Mouse (Mus musculus): ENCODE data around the gene Tmprss3. TPM values are rescaled to one million over a fixed set of nuclear protein-coding genes. Genes with fewer than 3 reads are reported as not detected.

Tmprss3 gene
- polyA plus RNA-seq, 1 experiment from 2014 or later, result not detected

GRCm38 (mm10) chr17:31193360-31193759, 5.4 kb downstream of the Tmprss3 start:
- WGBS, result 81% methylated on average over 9 of the region's 9 CpGs
- Histone ChIP-seq H3K9ac (no peak overlapping the region), H3K4me3 (no peak overlapping the region), H3K9me3 (no peaks in the 10 kb centered on the region), H3K27ac (replicated peaks) (no peak overlapping the region), H3K27me3 (replicated peaks) (0 out of 2 replicates have a peak, but pooled peaks cover 3% of the 10 kb centered on the region), H3K4me2 (no peak overlapping the region), H3K4me1 (no peaks in the 10 kb centered on the region), H3K36me3 (no peaks in the 10 kb centered on the region)
- no peak for ATAC-seq (ENCODE audit: extremely low read depth, insufficient number of reproducible peaks, low FRiP score, low TSS enrichment)

GRCm38 (mm10) chr17:31192663-31193062, 6.1 kb downstream of the Tmprss3 start:
- Histone ChIP-seq H3K27ac (replicated peaks) (no peak overlapping the region), H3K4me3 (no peak overlapping the region), H3K27me3 (replicated peaks) (0 out of 2 replicates have a peak, but pooled peaks cover 3% of the 10 kb centered on the region), H3K9me3 (no peaks in the 10 kb centered on the region), H3K9ac (no peak overlapping the region), H3K4me2 (no peak overlapping the region), H3K36me3 (no peaks in the 10 kb centered on the region), H3K4me1 (no peaks in the 10 kb centered on the region)
- WGBS, result 57% methylated on average over 2 of the region's 2 CpGs
- ATAC-seq (ENCODE audit: extremely low read depth, insufficient number of reproducible peaks, low FRiP score, low TSS enrichment), result no peak

DNA sequence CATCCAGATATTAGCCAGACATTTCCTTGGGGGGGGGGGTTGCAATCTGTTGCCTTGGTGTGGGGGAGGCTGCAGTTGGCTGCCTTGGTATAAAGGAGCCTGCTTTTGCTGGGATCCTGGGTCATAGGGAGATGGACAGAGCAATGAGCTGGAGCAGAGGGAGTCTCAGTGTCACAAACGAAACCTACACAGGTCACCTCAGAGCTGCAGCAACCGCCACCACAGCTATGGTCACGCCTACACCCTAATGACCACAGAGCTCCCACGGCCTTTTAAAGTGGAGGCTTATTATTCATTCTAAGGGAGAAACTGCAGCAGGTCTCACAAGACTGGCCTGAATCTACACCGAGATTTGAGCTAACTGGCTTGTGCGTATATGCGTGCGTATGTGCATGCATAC, 7.0 kb downstream of the Tmprss3 start:
- Histone ChIP-seq H3K27me3 (replicated peaks) (0 out of 2 replicates have a peak, but pooled peaks cover 3% of the 10 kb centered on the region), H3K4me2 (no peak overlapping the region), H3K4me1 (no peaks in the 10 kb centered on the region), H3K4me3 (no peak overlapping the region), H3K9me3 (no peaks in the 10 kb centered on the region), H3K9ac (no peak overlapping the region), H3K27ac (replicated peaks) (no peak overlapping the region), H3K36me3 (no peaks in the 10 kb centered on the region)
- 77% methylated on average over 8 of the region's 8 CpGs for WGBS
- ATAC-seq (ENCODE audit: extremely low read depth, insufficient number of reproducible peaks, low FRiP score, low TSS enrichment), result no peak

GRCm38 (mm10) chr17:31187370-31187769, 11.4 kb downstream of the Tmprss3 start:
- Histone ChIP-seq H3K27ac (replicated peaks) (no peak overlapping the region), H3K9me3 (no peaks in the 10 kb centered on the region), H3K27me3 (replicated peaks) (0 out of 2 replicates have a peak, but pooled peaks cover 3% of the 10 kb centered on the region), H3K9ac (no peak overlapping the region), H3K4me3 (no peak overlapping the region), H3K4me2 (no peak overlapping the region), H3K4me1 (no peaks in the 10 kb centered on the region), H3K36me3 (no peaks in the 10 kb centered on the region)
- WGBS, result 25% methylated on average over 4 of the region's 4 CpGs
- no peak for ATAC-seq (ENCODE audit: extremely low read depth, insufficient number of reproducible peaks, low FRiP score, low TSS enrichment)

DNA sequence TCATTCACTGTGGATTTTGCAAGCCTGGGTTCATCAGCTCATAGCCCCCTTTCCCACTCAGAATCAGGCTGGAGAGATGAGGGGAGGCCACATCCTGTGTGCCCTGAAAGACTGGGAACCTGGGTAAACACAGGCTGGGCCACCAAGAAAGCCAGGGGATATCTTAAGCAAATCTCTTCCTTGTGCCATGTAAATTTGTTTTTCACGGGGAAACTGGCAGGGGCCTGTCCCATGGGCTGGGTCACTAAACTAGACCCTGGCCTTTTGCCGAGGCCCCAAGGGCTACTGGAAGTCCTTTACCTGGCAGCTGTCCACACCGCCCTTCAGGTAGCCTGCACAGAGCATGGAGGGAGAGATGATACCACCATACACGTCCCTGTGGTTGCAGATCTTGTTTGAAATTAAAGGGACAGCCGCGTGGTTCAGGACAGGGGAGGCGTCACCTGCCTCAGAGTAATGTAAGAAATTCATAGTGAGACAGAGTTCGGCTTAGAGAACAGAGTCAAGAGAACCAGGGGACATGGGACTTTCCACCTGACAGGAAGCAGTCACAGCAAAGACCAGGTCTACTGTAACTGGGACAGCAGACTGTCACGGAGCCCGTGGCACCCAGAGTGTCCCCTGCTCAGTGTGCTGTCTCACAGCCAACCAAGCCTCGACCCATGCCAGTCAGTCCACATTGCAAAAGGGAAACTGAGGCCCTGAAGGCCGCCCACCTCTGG, 14.3 kb downstream of the Tmprss3 start:
- peaks cover 14% of the 10 kb centered on the region; the same call in 1 of the 2 replicates for H3K27me3 ChIP-seq (replicated peaks)
- no peaks in the 10 kb centered on the region for H3K36me3 ChIP-seq
- H3K9ac ChIP-seq, result no peak overlapping the region
- no peak for ATAC-seq (ENCODE audit: extremely low read depth, insufficient number of reproducible peaks, low FRiP score, low TSS enrichment)
- H3K4me3 ChIP-seq, result no peak overlapping the region
- H3K9me3 ChIP-seq, result no peaks in the 10 kb centered on the region
- 68% methylated on average over 12 of the region's 12 CpGs for WGBS
- H3K27ac ChIP-seq (replicated peaks), result no peak overlapping the region
- no peaks in the 10 kb centered on the region for H3K4me1 ChIP-seq
- H3K4me2 ChIP-seq, result no peak overlapping the region

DNA sequence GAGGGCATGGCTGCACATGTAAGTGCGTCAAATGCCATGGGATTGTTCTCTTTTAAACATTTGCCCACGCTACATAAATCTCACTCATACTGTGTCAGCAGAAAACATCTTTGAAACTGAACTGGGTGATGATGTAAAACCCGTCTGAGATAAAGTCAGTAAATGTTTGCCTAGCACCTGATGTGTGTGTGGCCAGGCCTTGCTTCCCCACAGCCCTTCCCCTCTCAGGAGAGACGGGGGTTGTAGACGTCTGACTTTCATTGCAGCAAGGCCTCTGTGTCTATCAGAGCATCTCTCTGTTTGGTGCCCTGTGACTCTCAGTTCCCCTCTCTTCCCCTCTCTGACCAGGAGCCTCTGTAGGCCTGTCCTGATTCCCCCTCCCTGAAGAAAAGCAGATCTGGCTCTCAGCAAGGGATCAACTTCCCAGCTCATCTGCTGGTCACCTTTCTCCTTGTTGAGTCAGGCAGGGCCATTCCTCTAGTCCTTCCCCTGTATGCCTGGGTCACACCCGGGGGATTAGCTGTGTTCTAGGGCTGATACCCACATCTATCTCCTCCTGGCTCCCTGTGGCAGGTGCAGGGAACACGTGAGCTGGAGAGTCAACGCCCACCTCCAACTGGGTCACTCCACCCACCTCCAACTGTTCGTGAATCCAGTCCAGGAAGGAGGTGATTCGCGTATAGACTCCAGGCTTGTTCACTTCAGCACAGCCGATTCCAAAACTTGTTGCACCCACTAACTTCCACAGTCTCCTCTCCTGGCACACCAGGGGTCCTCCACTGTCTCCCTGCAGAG, 15.4 kb downstream of the Tmprss3 start:
- H3K4me2 ChIP-seq, result no peak overlapping the region
- ATAC-seq (ENCODE audit: extremely low read depth, insufficient number of reproducible peaks, low FRiP score, low TSS enrichment), result no peak
- H3K4me3 ChIP-seq, result no peak overlapping the region
- H3K27ac ChIP-seq (replicated peaks), result no peak overlapping the region
- H3K27me3 ChIP-seq (replicated peaks), result peaks cover 12% of the 10 kb centered on the region; the same call in 1 of the 2 replicates
- H3K9ac ChIP-seq, result no peak overlapping the region
- no peaks in the 10 kb centered on the region for H3K36me3 ChIP-seq
- H3K4me1 ChIP-seq, result no peaks in the 10 kb centered on the region
- 63% methylated on average over 12 of the region's 12 CpGs for WGBS
- H3K9me3 ChIP-seq, result no peaks in the 10 kb centered on the region

DNA sequence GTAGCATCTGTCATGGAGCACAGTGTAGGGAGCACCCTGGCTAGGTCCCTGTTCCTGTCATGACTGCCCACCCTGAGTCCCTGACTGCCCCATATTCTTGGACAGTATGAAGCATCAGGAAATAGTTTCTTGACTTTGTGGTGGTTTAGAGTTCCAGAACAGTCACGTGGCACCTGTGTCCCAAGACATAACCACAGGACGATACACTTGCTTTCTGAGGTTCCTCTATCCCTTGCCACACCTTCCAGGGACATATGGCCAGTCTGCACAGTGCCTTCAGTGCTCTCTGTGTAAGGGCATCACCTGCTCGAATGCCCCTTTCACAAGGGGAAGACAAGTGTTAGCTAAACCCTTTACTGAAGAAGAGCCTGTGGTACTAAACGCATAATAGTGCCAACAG, 17.3 kb downstream of the Tmprss3 start:
- no peak for ATAC-seq (ENCODE audit: extremely low read depth, insufficient number of reproducible peaks, low FRiP score, low TSS enrichment)
- peaks cover 16% of the 10 kb centered on the region; the same call in 1 of the 2 replicates for H3K27me3 ChIP-seq (replicated peaks)

GRCm38 (mm10) chr17:31176321-31176720, 22.5 kb downstream of the Tmprss3 start:
- peaks cover 16% of the 10 kb centered on the region; the same call in 1 of the 2 replicates for H3K27me3 ChIP-seq (replicated peaks)
- no peaks in the 10 kb centered on the region for H3K36me3 ChIP-seq
- 81% methylated on average over 4 of the region's 4 CpGs for WGBS
- no peak overlapping the region for H3K9ac ChIP-seq
- no peak for ATAC-seq (ENCODE audit: extremely low read depth, insufficient number of reproducible peaks, low FRiP score, low TSS enrichment)
- H3K4me1 ChIP-seq, result no peaks in the 10 kb centered on the region
- no peak overlapping the region for H3K4me3 ChIP-seq
- no peak overlapping the region for H3K27ac ChIP-seq (replicated peaks)
- no peak overlapping the region for H3K4me2 ChIP-seq
- no peaks in the 10 kb centered on the region for H3K9me3 ChIP-seq

More for the DNA sequence above, 17.3 kb downstream of the Tmprss3 start:
- Histone ChIP-seq H3K4me3 (no peak overlapping the region), H3K36me3 (no peaks in the 10 kb centered on the region), H3K9ac (no peak overlapping the region), H3K4me2 (no peak overlapping the region), H3K9me3 (no peaks in the 10 kb centered on the region), H3K27ac (replicated peaks) (no peak overlapping the region), H3K4me1 (no peaks in the 10 kb centered on the region)
- WGBS, result 65% methylated on average over 4 of the region's 4 CpGs

DNA sequence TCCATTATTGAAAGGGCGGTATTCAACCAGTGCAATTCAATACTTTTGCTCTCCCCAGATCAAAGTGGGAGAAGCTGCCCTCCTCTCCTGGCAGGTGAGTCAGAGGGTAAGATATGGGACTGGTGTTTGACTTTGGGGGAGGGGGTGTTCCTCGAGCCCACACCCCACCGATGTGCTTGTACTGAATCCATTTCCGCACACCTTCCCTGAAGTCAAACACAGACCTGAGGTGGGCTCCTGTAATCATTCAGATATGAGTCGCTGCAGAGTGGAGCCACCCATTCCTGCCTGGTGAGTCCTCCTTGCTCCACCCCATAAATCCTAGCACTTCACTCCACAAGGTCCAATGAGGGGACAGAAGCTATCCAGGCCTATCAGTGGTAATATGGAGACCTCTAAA, 29.0 kb downstream of the Tmprss3 start:
- no peaks in the 10 kb centered on the region for H3K9me3 ChIP-seq
- no peaks in the 10 kb centered on the region for H3K4me1 ChIP-seq
- no peak overlapping the region for H3K27ac ChIP-seq (replicated peaks)
- no peaks in the 10 kb centered on the region for H3K36me3 ChIP-seq
- no peak overlapping the region for H3K4me2 ChIP-seq
- 81% methylated on average over 5 of the region's 5 CpGs for WGBS
- ATAC-seq (ENCODE audit: extremely low read depth, insufficient number of reproducible peaks, low FRiP score, low TSS enrichment), result no peak
- no peak overlapping the region for H3K9ac ChIP-seq
- H3K4me3 ChIP-seq, result no peak overlapping the region
- H3K27me3 ChIP-seq (replicated peaks), result no peaks in the 10 kb centered on the region

DNA sequence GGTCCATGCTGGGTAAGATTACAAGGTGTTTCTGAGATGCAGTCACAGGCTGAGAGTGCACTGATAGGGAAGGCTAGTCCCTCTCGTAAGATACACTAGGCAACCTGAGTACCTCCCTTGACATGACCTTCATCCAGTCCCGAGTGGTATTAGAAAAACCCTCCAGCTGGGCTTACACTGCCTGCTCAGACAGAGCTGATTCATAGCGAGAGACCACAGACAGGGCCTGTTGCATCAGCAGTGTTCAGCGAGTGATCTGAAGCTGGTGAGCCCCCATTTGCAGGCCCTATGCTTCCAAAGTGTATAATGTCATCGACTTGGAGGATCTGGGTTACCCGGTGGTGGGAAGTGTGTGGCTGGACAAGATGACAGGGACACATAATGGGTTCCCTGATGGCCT, 33.6 kb downstream of the Tmprss3 start, which contains the start of gene Tff1:
Gene Tff1, minus strand, starts transcription at position 151 of the 400 bp plus-strand sequence.
- 55% methylated on average over 6 of the region's 6 CpGs for WGBS
- Histone ChIP-seq H3K27ac (replicated peaks) (no peak within 1 kb of the TSS), H3K36me3 (no peaks in the 10 kb centered on the region), H3K9ac (no peak within 1 kb of the TSS), H3K9me3 (no peaks in the 10 kb centered on the region), H3K4me1 (no peaks in the 10 kb centered on the region), H3K27me3 (replicated peaks) (no peaks in the 10 kb centered on the region), H3K4me2 (no peak within 1 kb of the TSS), H3K4me3 (no peak within 1 kb of the TSS)
- no peak for ATAC-seq (ENCODE audit: extremely low read depth, insufficient number of reproducible peaks, low FRiP score, low TSS enrichment)

DNA sequence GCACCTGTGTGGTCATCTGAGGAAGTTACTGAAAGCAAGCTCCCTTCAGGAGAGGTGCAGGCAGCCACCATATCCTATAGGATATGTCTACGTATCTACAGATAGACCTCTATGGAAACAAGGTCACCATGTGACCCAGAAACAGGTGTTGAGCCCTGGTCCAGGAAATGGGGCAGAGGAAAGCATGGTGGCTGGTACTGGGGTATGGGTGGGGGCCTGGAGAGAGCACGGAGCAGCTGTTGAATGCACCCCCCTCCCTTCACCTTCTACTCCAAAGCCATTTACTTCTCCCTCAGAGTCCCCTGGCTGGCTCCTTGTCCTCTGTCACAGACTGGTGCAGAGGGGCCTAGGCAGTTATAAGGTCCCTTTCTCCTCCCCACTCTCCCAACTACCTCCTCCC, 35.0 kb downstream of the Tmprss3 start:
- no peaks in the 10 kb centered on the region for H3K4me1 ChIP-seq

More for the DNA sequence above, 35.0 kb downstream of the Tmprss3 start:
- 0 out of 2 replicates have a peak, but pooled peaks cover 7% of the 10 kb centered on the region for H3K9me3 ChIP-seq
- ATAC-seq (ENCODE audit: extremely low read depth, insufficient number of reproducible peaks, low FRiP score, low TSS enrichment), result no peak
- H3K4me3 ChIP-seq, result no peak overlapping the region
- H3K9ac ChIP-seq, result no peak overlapping the region
- no peak overlapping the region for H3K27ac ChIP-seq (replicated peaks)
- no peaks in the 10 kb centered on the region for H3K27me3 ChIP-seq (replicated peaks)
- H3K4me2 ChIP-seq, result no peak overlapping the region
- H3K36me3 ChIP-seq, result no peaks in the 10 kb centered on the region
- 80% methylated on average over 2 of the region's 2 CpGs for WGBS

All from heart, embryonic 13.5 days (tissue).